Mouse (Mus musculus) adrenal gland, adult 8-10 months (tissue): ENCODE measurements around the gene Slc7a11. TPM values are rescaled to one million over a fixed set of nuclear protein-coding genes. Genes with fewer than 3 reads are reported as not detected.

Experiments used
- DNase-seq: peaks from one replicate; pipeline ENCODE4 v3.0.0; 2022
- total RNA-seq, 4 experiments: library from RNA; stranded (reverse); gene quantifications; 2 replicates each; pipeline ENCODE4 v1.2.4; 2022

The Slc7a11 gene
- total RNA-seq, 4 experiments from 2014 or later: 0.52 to 0.78 (median 0.61) TPM

- no peak for DNase-seq
Measured at GRCm38 (mm10) chr3:50388786-50389185, 54.6 kb downstream of the Slc7a11 start.

GRCm38 (mm10) chr3:50388288-50388687 is 55.1 kb downstream of the Slc7a11 start:
- DNase-seq: no peak

- DNase-seq: no peak
Measured at GRCm38 (mm10) chr3:50387280-50387679, 56.1 kb downstream of the Slc7a11 start.

GRCm38 (mm10) chr3:50386561-50387221 is 56.7 kb downstream of the Slc7a11 start:
- DNase-seq: no peak

- no peak for DNase-seq
Measured at GRCm38 (mm10) chr3:50386066-50386465, 57.3 kb downstream of the Slc7a11 start.

GRCm38 (mm10) chr3:50382729-50383128 is 60.7 kb downstream of the Slc7a11 start:
- DNase-seq: no peak

GRCm38 (mm10) chr3:50381861-50382693 is 61.3 kb downstream of the Slc7a11 start:
- no peak for DNase-seq

GRCm38 (mm10) chr3:50381160-50381860 is 62.1 kb downstream of the Slc7a11 start:
- peak; percentile 62 for DNase-seq

- peak; percentile 9 for DNase-seq
Measured at GRCm38 (mm10) chr3:50379942-50380341, 63.5 kb downstream of the Slc7a11 start.

GRCm38 (mm10) chr3:50375477-50375876 is 67.9 kb downstream of the Slc7a11 start:
- DNase-seq: no peak

- DNase-seq: no peak
Measured at GRCm38 (mm10) chr3:50369791-50370190, 73.6 kb downstream of the Slc7a11 start.

GRCm38 (mm10) chr3:50367175-50367574 is 76.2 kb downstream of the Slc7a11 start:
- no peak for DNase-seq

GRCm38 (mm10) chr3:50363659-50364058 is 79.8 kb downstream of the Slc7a11 start:
- no peak for DNase-seq

GRCm38 (mm10) chr3:50347081-50347480 is 96.3 kb downstream of the Slc7a11 start:
- no peak for DNase-seq

GRCm38 (mm10) chr3:50344411-50344810 is 99.0 kb downstream of the Slc7a11 start:
- peak; percentile 6 for DNase-seq

GRCm38 (mm10) chr3:50324524-50324923 is 118.9 kb downstream of the Slc7a11 start:
- no peak for DNase-seq

GRCm38 (mm10) chr3:50323881-50324280 is 119.5 kb downstream of the Slc7a11 start:
- DNase-seq: no peak

GRCm38 (mm10) chr3:50320862-50321261 is 122.6 kb downstream of the Slc7a11 start:
- DNase-seq: no peak

GRCm38 (mm10) chr3:50318074-50318473 is 125.3 kb downstream of the Slc7a11 start:
- no peak for DNase-seq

GRCm38 (mm10) chr3:50313816-50314215 is 129.6 kb downstream of the Slc7a11 start:
- no peak for DNase-seq

- DNase-seq: no peak
Measured at GRCm38 (mm10) chr3:50307339-50308327, 135.8 kb downstream of the Slc7a11 start.

- DNase-seq: no peak
Measured at GRCm38 (mm10) chr3:50306334-50306733, 137.1 kb downstream of the Slc7a11 start.
